Mouse (Mus musculus): ENCODE measurements at regions not wholly inside any gene's neighbourhood (a gene's known extent, or its start where the extent isn't known, plus 50 kb on each side); places are given as distances from the start of the nearest gene placed in this dataset.
A peak's percentile ranks its signal among the peaks of the same experiment; 100 is the strongest.
"Not testable (repeated sequence)": the region's sequence is repeated elsewhere in the genome, so short reads cannot be mapped to it uniquely, and the experiment has no call there.

GRCm38 (mm10) chrX:18960465-18960864, 499.3 kb upstream of the 4930578C19Rik start:
- DNase-seq: no peak

DNA sequence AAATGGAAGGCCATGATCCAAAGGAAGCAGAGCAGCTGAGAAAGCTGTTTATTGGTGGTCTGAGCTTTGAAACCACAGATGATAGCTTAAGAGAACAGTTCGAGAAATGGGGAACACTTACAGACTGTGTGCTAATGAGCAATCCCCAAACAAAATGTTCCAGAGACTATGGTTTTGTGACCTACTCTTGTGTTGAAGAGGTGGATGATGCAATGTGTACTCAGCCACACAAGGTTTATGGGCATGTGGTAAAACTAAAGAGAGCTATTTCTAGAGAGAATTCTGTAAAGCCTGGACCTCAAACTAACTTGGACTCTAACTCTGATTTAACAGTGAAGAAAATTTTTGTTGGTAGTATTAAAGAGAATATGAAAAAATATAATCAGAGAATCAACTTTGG, 481.4 kb upstream of the 4930578C19Rik start:
- no peak for DNase-seq

GRCm38 (mm10) chrX:18933340-18933739, 472.1 kb upstream of the 4930578C19Rik start:
- no peak for DNase-seq

GRCm38 (mm10) chrX:18923084-18923483, 461.9 kb upstream of the 4930578C19Rik start:
- no peak for DNase-seq

- DNase-seq: no peak
Observed at GRCm38 (mm10) chrX:18921366-18922092, 460.3 kb upstream of the 4930578C19Rik start.

DNA sequence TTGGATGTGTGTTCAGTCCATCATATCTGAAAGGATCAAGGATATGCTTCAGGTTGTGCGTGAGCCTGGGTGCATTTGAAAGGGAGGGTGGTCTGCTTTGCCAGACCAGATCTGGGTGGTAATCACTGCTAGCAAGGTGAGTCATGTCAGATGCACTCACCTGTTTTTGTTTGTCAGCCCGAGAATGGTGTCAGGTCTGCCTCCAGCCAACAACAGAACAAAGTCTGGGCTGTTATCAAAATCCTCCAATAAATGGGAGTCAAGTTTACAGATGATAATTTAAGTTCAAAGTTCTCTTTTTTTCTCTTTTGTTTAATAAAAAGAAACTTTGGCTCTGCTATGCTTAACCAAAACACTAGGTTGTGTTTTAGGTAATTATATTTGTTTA, 421.6 kb upstream of the 4930578C19Rik start:
- DNase-seq: no peak

GRCm38 (mm10) chrX:18882088-18882783, 421.0 kb upstream of the 4930578C19Rik start:
- DNase-seq: peak; percentile 62

DNA sequence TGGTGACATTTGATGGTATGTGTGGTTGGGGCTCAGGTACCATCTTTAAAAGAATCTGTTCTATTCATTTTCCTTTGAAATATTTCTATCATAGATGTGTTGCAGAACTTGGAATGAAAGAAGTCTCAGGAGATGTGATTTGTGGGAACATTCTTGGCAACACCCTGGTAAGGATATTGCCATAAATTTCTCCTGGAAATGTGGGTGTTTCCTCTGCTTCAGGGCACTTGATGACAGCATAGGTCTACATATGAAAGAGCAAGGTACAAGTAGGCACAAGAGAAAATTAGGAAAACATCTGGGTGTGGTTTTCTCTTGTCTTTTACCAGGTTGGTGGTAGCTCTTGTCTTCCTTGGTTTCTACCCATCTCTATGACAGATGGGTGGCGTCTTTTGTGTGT, 414.5 kb upstream of the 4930578C19Rik start:
- no peak for DNase-seq

DNA sequence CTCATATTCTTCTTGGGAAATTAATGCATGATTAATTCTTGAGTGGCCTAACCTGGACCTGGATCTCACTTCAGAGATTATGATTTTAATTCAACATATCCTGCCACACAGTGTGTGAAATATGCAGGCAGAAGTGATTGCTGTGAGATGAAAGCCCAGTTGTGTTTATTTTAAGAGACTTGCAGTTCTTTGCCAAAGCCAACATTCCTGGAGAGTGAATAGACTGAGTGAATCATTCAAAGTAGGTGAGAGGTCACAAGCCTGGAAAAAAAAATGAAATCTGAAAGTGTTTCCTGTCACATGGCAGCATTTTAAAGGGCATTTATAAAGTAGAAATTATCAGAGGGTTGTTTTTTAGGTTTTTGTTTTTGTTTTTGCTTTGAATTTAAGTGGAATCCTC, 412.9 kb upstream of the 4930578C19Rik start:
- peak; percentile 10 for DNase-seq

- no peak for DNase-seq
Observed at GRCm38 (mm10) chrX:18838668-18839067, 377.5 kb upstream of the 4930578C19Rik start.

- DNase-seq: not testable (repeated sequence)
Observed at GRCm38 (mm10) chrX:18824971-18825370, 363.8 kb upstream of the 4930578C19Rik start.

GRCm38 (mm10) chrX:18814441-18814973, 353.3 kb upstream of the 4930578C19Rik start:
- DNase-seq: no peak

All from adrenal gland, postnatal 14 days (tissue).